8 mouse cellular contexts compared by ENCODE assay signal in genomic region chr19:5097521-5098362, GRCm38 (mm10). TPM values are rescaled to one million over a fixed set of nuclear protein-coding genes. Genes with fewer than 3 reads are reported as not detected.
DNase-seq lines count a peak whose midpoint lies in the region; ATAC-seq lines count a peak whose summit lies in the region.

No protein-coding gene starts in this region.

- H3K27ac ChIP-seq in heart, embryonic 15.5 days: no peak overlapping the region
- H3K27ac ChIP-seq in hindbrain, embryonic 12.5 days: peak overlapping the region; percentile 94
- peak overlapping the region; percentile 96 for H3K27ac ChIP-seq in midbrain, embryonic 14.5 days (replicated peaks; ENCODE audit: low read depth, low read length)

- no peak for DNase-seq in heart, postnatal 4 days
- peak; percentile 18 for DNase-seq in NIH3T3 (ENCODE audit: low read depth)
- DNase-seq in midbrain, embryonic 14.5 days: peak; percentile 82
- DNase-seq in adrenal gland, postnatal 14 days: no peak
- no peak for DNase-seq in spleen, adult 18-20 months
- no peak for DNase-seq in gastrocnemius, adult 18-20 months (ENCODE audit: low spot score)

- H3K4me1 ChIP-seq in heart, embryonic 15.5 days (replicated peaks): peaks cover 55% of the 10 kb centered on the region
- H3K4me1 ChIP-seq in hindbrain, embryonic 12.5 days: peaks cover 61% of the 10 kb centered on the region
- peaks cover 53% of the 10 kb centered on the region for H3K4me1 ChIP-seq in midbrain, embryonic 14.5 days (ENCODE audit: control insufficient read depth, insufficient read depth, low read length)

- peak overlapping the region; percentile 69 for H3K9ac ChIP-seq in heart, embryonic 15.5 days
- H3K9ac ChIP-seq in hindbrain, embryonic 12.5 days: peak overlapping the region; percentile 94
- peak overlapping the region; percentile 99 for H3K9ac ChIP-seq in midbrain, embryonic 14.5 days (replicated peaks; ENCODE audit: low read length)

- peaks cover 15% of the 10 kb centered on the region; the same call in 1 of the 2 replicates for H3K27me3 ChIP-seq in heart, embryonic 15.5 days
- H3K27me3 ChIP-seq in hindbrain, embryonic 12.5 days: no peaks in the 10 kb centered on the region
- no peaks in the 10 kb centered on the region for H3K27me3 ChIP-seq in midbrain, embryonic 14.5 days (ENCODE audit: control insufficient read depth, insufficient read depth, low read length)

- WGBS in heart, embryonic 15.5 days: 6% methylated on average over 31 of the region's 31 CpGs
- 4% methylated on average over 26 of the region's 31 CpGs for whole genome bisulfite sequencing in hindbrain, embryonic 12.5 days
- WGBS in midbrain, embryonic 14.5 days: 2% methylated on average over 29 of the region's 31 CpGs

- no peaks in the 10 kb centered on the region for H3K9me3 ChIP-seq in heart, embryonic 15.5 days (replicated peaks)
- no peaks in the 10 kb centered on the region for H3K9me3 ChIP-seq in hindbrain, embryonic 12.5 days (replicated peaks)
- no peaks in the 10 kb centered on the region for H3K9me3 ChIP-seq in midbrain, embryonic 14.5 days (ENCODE audit: control insufficient read depth, low read length)

- peak overlapping the region; percentile 55 for H3K4me3 ChIP-seq in heart, embryonic 15.5 days
- peak overlapping the region; percentile 81 for H3K4me3 ChIP-seq in hindbrain, embryonic 12.5 days
- H3K4me3 ChIP-seq in midbrain, embryonic 14.5 days (replicated peaks; ENCODE audit: low read depth, low read length): peak overlapping the region; percentile 89

- ATAC-seq in heart, embryonic 15.5 days (replicated peaks; ENCODE audit: insufficient number of reproducible peaks, insufficient read depth, low FRiP score, low read depth): no peak
- peak; percentile 16; the same call in 1 of the 2 replicates for ATAC-seq in hindbrain, embryonic 12.5 days (ENCODE audit: low FRiP score)
- ATAC-seq in midbrain, embryonic 14.5 days (ENCODE audit: low FRiP score, low TSS enrichment): peak; percentile 31

- H3K36me3 ChIP-seq in heart, embryonic 15.5 days: peaks cover 34% of the 10 kb centered on the region
- H3K36me3 ChIP-seq in hindbrain, embryonic 12.5 days: peaks cover 42% of the 10 kb centered on the region
- peaks cover 49% of the 10 kb centered on the region for H3K36me3 ChIP-seq in midbrain, embryonic 14.5 days (ENCODE audit: control insufficient read depth, insufficient read depth, low read length)

- peak overlapping the region; percentile 96 for H3K4me2 ChIP-seq in heart, embryonic 15.5 days
- H3K4me2 ChIP-seq in hindbrain, embryonic 12.5 days (replicated peaks): peak overlapping the region; percentile 93
- peak overlapping the region; percentile 92 for H3K4me2 ChIP-seq in midbrain, embryonic 14.5 days (ENCODE audit: low read length)

RNA-seq across cellular contexts. Expression of gene Cnih2, which starts 0.6 kb away (rescaled TPM):
- polyA plus RNA-seq in heart, embryonic 15.5 days (2015; fragmentation: Nextera tagmentation; extraction: Ambion mirVana): 2.9 and 5.7 TPM in 2 replicates
- 1 to 10 TPM; 1.8 to 2.1 TPM for total RNA-seq in heart, postnatal 4 days (2021)
- polyA plus RNA-seq in hindbrain, embryonic 12.5 days (2016; fragmentation: Nextera tagmentation; extraction: Ambion mirVana): 213 and 216 TPM in 2 replicates
- 518 and 616 TPM in 2 replicates for polyA plus RNA-seq in midbrain, embryonic 14.5 days (2014; fragmentation: Nextera tagmentation; extraction: Ambion mirVana)
- 3.1 and 3.9 TPM in 2 replicates for total RNA-seq in adrenal gland, postnatal 14 days (2021)
- total RNA-seq in gastrocnemius, adult 18-20 months (2021): not detected

RNA-seq across cellular contexts. Expression of gene Rab1b, which starts 9.1 kb away (rescaled TPM):
- polyA plus RNA-seq in heart, embryonic 15.5 days (2015; fragmentation: Nextera tagmentation; extraction: Ambion mirVana): 208 and 236 TPM in 2 replicates
- total RNA-seq in heart, postnatal 4 days (2021): 100 to 1,000 TPM; 188 to 191 TPM
- 239 and 242 TPM in 2 replicates for polyA plus RNA-seq in hindbrain, embryonic 12.5 days (2016; fragmentation: Nextera tagmentation; extraction: Ambion mirVana)
- 227 and 228 TPM in 2 replicates for polyA plus RNA-seq in midbrain, embryonic 14.5 days (2014; fragmentation: Nextera tagmentation; extraction: Ambion mirVana)
- 166 and 167 TPM in 2 replicates for total RNA-seq in adrenal gland, postnatal 14 days (2021)
- 100 to 1,000 TPM; 117 to 118 TPM for total RNA-seq in gastrocnemius, adult 18-20 months (2021)

RNA-seq across cellular contexts. Expression of gene Yif1a, which starts 9.4 kb away (rescaled TPM):
- polyA plus RNA-seq in heart, embryonic 15.5 days (2015; fragmentation: Nextera tagmentation; extraction: Ambion mirVana): 82.0 and 92.3 TPM in 2 replicates
- 10 to 100 TPM; 70.2 to 72.5 TPM for total RNA-seq in heart, postnatal 4 days (2021)
- 60.3 and 61.6 TPM in 2 replicates for polyA plus RNA-seq in hindbrain, embryonic 12.5 days (2016; fragmentation: Nextera tagmentation; extraction: Ambion mirVana)
- 62.2 and 62.7 TPM in 2 replicates for polyA plus RNA-seq in midbrain, embryonic 14.5 days (2014; fragmentation: Nextera tagmentation; extraction: Ambion mirVana)
- 80.4 and 84.7 TPM in 2 replicates for total RNA-seq in adrenal gland, postnatal 14 days (2021)
- total RNA-seq in gastrocnemius, adult 18-20 months (2021): 10 to 100 TPM; 45.1 to 47.0 TPM

RNA-seq across cellular contexts. Expression of gene Tmem151a, which starts 12.4 kb away (rescaled TPM):
- polyA plus RNA-seq in heart, embryonic 15.5 days (2015; fragmentation: Nextera tagmentation; extraction: Ambion mirVana): 3.0 and 4.5 TPM in 2 replicates
- total RNA-seq in heart, postnatal 4 days (2021): 1 to 10 TPM; 3.8 to 4.1 TPM
- polyA plus RNA-seq in hindbrain, embryonic 12.5 days (2016; fragmentation: Nextera tagmentation; extraction: Ambion mirVana): 1.5 and 2.4 TPM in 2 replicates
- polyA plus RNA-seq in midbrain, embryonic 14.5 days (2014; fragmentation: Nextera tagmentation; extraction: Ambion mirVana): 8.3 and 15.7 TPM in 2 replicates
- 2.0 and 2.5 TPM in 2 replicates for total RNA-seq in adrenal gland, postnatal 14 days (2021)
- total RNA-seq in gastrocnemius, adult 18-20 months (2021): under 1 TPM in 1 of 2 experiments, not detected in 1; 0.18 TPM

RNA-seq across cellular contexts. Expression of gene Klc2, which starts 20.6 kb away (rescaled TPM):
- 17.1 and 21.8 TPM in 2 replicates for polyA plus RNA-seq in heart, embryonic 15.5 days (2015; fragmentation: Nextera tagmentation; extraction: Ambion mirVana)
- total RNA-seq in heart, postnatal 4 days (2021): 10 to 100 TPM; 43.7 to 43.8 TPM
- polyA plus RNA-seq in hindbrain, embryonic 12.5 days (2016; fragmentation: Nextera tagmentation; extraction: Ambion mirVana): 56.1 and 67.3 TPM in 2 replicates
- polyA plus RNA-seq in midbrain, embryonic 14.5 days (2014; fragmentation: Nextera tagmentation; extraction: Ambion mirVana): 52.5 and 59.0 TPM in 2 replicates
- total RNA-seq in adrenal gland, postnatal 14 days (2021): 34.9 and 37.7 TPM in 2 replicates
- total RNA-seq in gastrocnemius, adult 18-20 months (2021): 10 to 100 TPM; 58.6 to 61.0 TPM

Comparison
In these comparisons a context has a peak if more than half of its experiments do, and no peak if none do; other contexts are left out.
1. DNase-seq: peak in NIH3T3 (single experiment) and midbrain, embryonic 14.5 days (single experiment); none in heart, postnatal 4 days (single experiment), adrenal gland, postnatal 14 days (single experiment), spleen, adult 18-20 months (0 of 2) and gastrocnemius, adult 18-20 months (single experiment).
2. Peak in every context shown above with its lines, with median percentiles within 50 percentile points of each other: H3K4me2 ChIP-seq, H3K4me3 ChIP-seq and H3K9ac ChIP-seq.